Mouse (Mus musculus): ENCODE measurements around the gene Folr1.

DNA sequence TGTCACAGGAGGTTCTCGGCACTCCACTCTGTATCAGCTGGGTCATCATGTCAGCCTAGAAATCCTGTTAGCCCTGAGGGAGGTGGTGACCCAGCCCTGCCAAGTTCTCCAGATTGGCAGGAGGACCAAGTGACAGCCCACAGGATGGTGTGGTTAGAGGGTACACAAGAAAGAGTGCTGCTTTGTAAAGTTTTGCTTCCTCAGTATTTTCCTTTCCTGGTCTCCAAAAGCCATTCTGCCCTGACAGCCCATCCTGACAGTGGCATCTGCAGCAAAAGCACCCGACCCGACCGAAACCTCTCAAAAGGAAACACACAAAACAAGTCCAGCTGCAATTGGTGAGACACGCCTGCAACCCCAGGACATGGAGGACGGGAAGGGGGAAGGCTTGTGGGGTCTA lies 26.4 kb downstream of the Folr1 start:
- TF ChIP-seq CTCF (IDR thresholded peaks at IDR 0.05; ENCODE audit: low read depth, low read length) (no peak), POLR2A (IDR thresholded peaks at IDR 0.05; ENCODE audit: borderline replicate concordance, low read depth, low read length) (no peak)
